Comparison of ENCODE assay signal across 12 mouse cellular contexts in genomic region chr2:157974604-157975501, GRCm38 (mm10). TPM values are rescaled to one million over a fixed set of nuclear protein-coding genes. Genes with fewer than 3 reads are reported as not detected.
DNase-seq lines count a peak whose midpoint lies in the region; ATAC-seq and TF ChIP-seq lines count a peak whose summit lies in the region.
"Had no signal": no experiment of that assay in that cellular context is flagged by ENCODE, and none has a peak within 500 bp of the region (broad histone marks: within the 10 kb centered on the region; RNA-seq: fewer than 3 reads in every experiment).

No protein-coding gene starts in this region.

- WGBS in lung, embryonic 14.5 days: 3% methylated on average over 23 of the region's 23 CpGs
- WGBS in lung, adult 2 months: 5% methylated on average over 23 of the region's 23 CpGs
- WGBS in hindbrain, embryonic 10.5 days: 3% methylated on average over 23 of the region's 23 CpGs
- WGBS in midbrain, embryonic 11.5 days: 3% methylated on average over 23 of the region's 23 CpGs

- H3K9ac ChIP-seq in lung, embryonic 14.5 days: no peak overlapping the region
- peak overlapping the region; percentile 40 for H3K9ac ChIP-seq in midbrain, embryonic 11.5 days (ENCODE audit: low read length)

- H3K4me2 ChIP-seq in lung, embryonic 14.5 days: 0 out of 2 replicates have a peak overlapping the region, but pooled peaks have one; percentile 8
- H3K4me2 ChIP-seq in midbrain, embryonic 11.5 days: peak overlapping the region; percentile 39

- ATAC-seq in lung, embryonic 14.5 days (ENCODE audit: insufficient read depth): no peak
- ATAC-seq in midbrain, embryonic 11.5 days (ENCODE audit: low FRiP score): peak; percentile 33; the same call in 1 of the 2 replicates
- ATAC-seq in monocyte, adult 5-6 weeks (replicated peaks; ENCODE audit: insufficient number of reproducible peaks, low FRiP score, low TSS enrichment, poor library complexity, severe bottlenecking): no peak
- ATAC-seq in megakaryocyte, adult 5-6 weeks (ENCODE audit: poor library complexity, severe bottlenecking): no peak
- ATAC-seq: inflammation-experienced regulatory T-cells, adult 6 months had no signal

- no peak for TF ChIP-seq POLR2A in lung, adult 2 months (IDR thresholded peaks at IDR 0.05; ENCODE audit: borderline replicate concordance, extremely low read depth, low read depth, low read length)

- H3K27me3 ChIP-seq in lung, embryonic 14.5 days (ENCODE audit: insufficient read depth, low read length): no peaks in the 10 kb centered on the region
- peaks cover 21% of the 10 kb centered on the region for H3K27me3 ChIP-seq in hindbrain, embryonic 10.5 days (ENCODE audit: insufficient read depth, poor library complexity, severe bottlenecking)
- H3K27me3 ChIP-seq in midbrain, embryonic 11.5 days (ENCODE audit: control insufficient read depth, insufficient read depth, low read length): no peaks in the 10 kb centered on the region

- H3K36me3 ChIP-seq in lung, embryonic 14.5 days (ENCODE audit: insufficient read depth): no peaks in the 10 kb centered on the region
- H3K36me3 ChIP-seq in hindbrain, embryonic 10.5 days: 0 out of 2 replicates have a peak, but pooled peaks cover under 1% of the 10 kb centered on the region
- H3K36me3 ChIP-seq in midbrain, embryonic 11.5 days (ENCODE audit: control insufficient read depth, insufficient read depth, low read length): no peaks in the 10 kb centered on the region

- H3K4me3 ChIP-seq in lung, embryonic 14.5 days (ENCODE audit: low read depth, low read length): no peak overlapping the region
- no peak overlapping the region for H3K4me3 ChIP-seq in lung, adult 2 months (replicated peaks; ENCODE audit: extremely low read depth, low read depth, low read length)
- H3K4me3 ChIP-seq in hindbrain, embryonic 10.5 days: peak overlapping the region; percentile 42
- H3K4me3 ChIP-seq in midbrain, embryonic 11.5 days (ENCODE audit: low read depth, low read length): peak overlapping the region; percentile 9; the same call in 1 of the 2 replicates

- intact Hi-C loops in gastrocnemius, postnatal 14 days (cut with DNase I; ENCODE audit: low total_unique reads): no loop called here

- H3K9me3 ChIP-seq in lung, embryonic 14.5 days (ENCODE audit: low read depth, low read length): no peaks in the 10 kb centered on the region
- no peaks in the 10 kb centered on the region for H3K9me3 ChIP-seq in hindbrain, embryonic 10.5 days
- H3K9me3 ChIP-seq in midbrain, embryonic 11.5 days (ENCODE audit: control insufficient read depth, low read length): no peaks in the 10 kb centered on the region

- no peak overlapping the region for H3K27ac ChIP-seq in lung, embryonic 14.5 days (ENCODE audit: low read depth)
- H3K27ac ChIP-seq in hindbrain, embryonic 10.5 days: peak overlapping the region; percentile 77
- H3K27ac ChIP-seq in midbrain, embryonic 11.5 days (ENCODE audit: low read depth, low read length): peak overlapping the region; percentile 25
- H3K27ac ChIP-seq: macrophage had no signal

- no peaks in the 10 kb centered on the region for H3K4me1 ChIP-seq in lung, embryonic 14.5 days (ENCODE audit: insufficient read depth)
- H3K4me1 ChIP-seq in lung, adult 2 months (ENCODE audit: control insufficient read depth, insufficient read depth, low read length): no peaks in the 10 kb centered on the region
- peaks cover 32% of the 10 kb centered on the region for H3K4me1 ChIP-seq in hindbrain, embryonic 10.5 days (replicated peaks)
- peaks cover 16% of the 10 kb centered on the region for H3K4me1 ChIP-seq in midbrain, embryonic 11.5 days (ENCODE audit: control insufficient read depth, insufficient read depth, low read length)

- no peak for TF ChIP-seq CTCF in lung, embryonic 14.5 days (IDR thresholded peaks at IDR 0.05; ENCODE audit: low read depth)
- no peak for TF ChIP-seq CTCF in lung, adult 2 months (IDR thresholded peaks at IDR 0.05; ENCODE audit: insufficient read depth, low read length)

- no peak for DNase-seq in lung, embryonic 14.5 days
- DNase-seq in lung, adult 2 months: no peak
- DNase-seq in hindbrain, embryonic 10.5 days (ENCODE audit: low spot score): peak; percentile 35
- peak; percentile 90 for DNase-seq in midbrain, embryonic 11.5 days (ENCODE audit: low spot score, missing footprints)
- DNase-seq in gastrocnemius, postnatal 14 days: no peak
- no peak for DNase-seq in right cerebral cortex, postnatal 14 days
- DNase-seq: adrenal gland, adult 2 months; cerebellum, postnatal 25 days had no signal

RNA-seq across cellular contexts. Expression of gene Tti1, which starts 53.4 kb away (rescaled TPM):
- 25.9 and 27.3 TPM in 2 replicates for polyA plus RNA-seq in lung, embryonic 14.5 days (2014; fragmentation: Nextera tagmentation; extraction: Ambion mirVana)
- polyA plus RNA-seq in lung, adult 2 months (2012; rRNA removed): 13.7 and 16.8 TPM in 2 replicates
- 36.5 and 39.7 TPM in 2 replicates for polyA plus RNA-seq in hindbrain, embryonic 10.5 days (2016; fragmentation: Nextera tagmentation; extraction: Ambion mirVana)
- 28.8 and 30.3 TPM in 2 replicates for polyA plus RNA-seq in midbrain, embryonic 11.5 days (2014; fragmentation: Nextera tagmentation; extraction: Ambion mirVana)
- 15.8 to 31.3 TPM (median 19.1 TPM) in 3 replicates for total RNA-seq in monocyte, adult 5-6 weeks (2017)
- total RNA-seq in gastrocnemius, postnatal 14 days (2021): 10 to 100 TPM; 13.0 to 14.6 TPM
- total RNA-seq in megakaryocyte, adult 5-6 weeks (2015): 11.7 and 22.2 TPM in 2 replicates
- 18.7 and 19.7 TPM in 2 replicates for total RNA-seq in megakaryocyte, adult 5-6 weeks (2017)

RNA-seq across cellular contexts. Expression of gene Rprd1b, which starts 53.4 kb away (rescaled TPM):
- 48.8 and 50.9 TPM in 2 replicates for polyA plus RNA-seq in lung, embryonic 14.5 days (2014; fragmentation: Nextera tagmentation; extraction: Ambion mirVana)
- 15.9 and 17.0 TPM in 2 replicates for polyA plus RNA-seq in lung, adult 2 months (2012; rRNA removed)
- polyA plus RNA-seq in hindbrain, embryonic 10.5 days (2016; fragmentation: Nextera tagmentation; extraction: Ambion mirVana): 55.7 and 56.8 TPM in 2 replicates
- 64.9 and 68.1 TPM in 2 replicates for polyA plus RNA-seq in midbrain, embryonic 11.5 days (2014; fragmentation: Nextera tagmentation; extraction: Ambion mirVana)
- 14.4 to 21.6 TPM (median 19.4 TPM) in 3 replicates for total RNA-seq in monocyte, adult 5-6 weeks (2017)
- 10 to 100 TPM; 24.8 to 28.9 TPM for total RNA-seq in gastrocnemius, postnatal 14 days (2021)
- 26.7 and 26.9 TPM in 2 replicates for total RNA-seq in megakaryocyte, adult 5-6 weeks (2015)
- 17.0 and 21.7 TPM in 2 replicates for total RNA-seq in megakaryocyte, adult 5-6 weeks (2017)

Comparison
In these comparisons a context has a peak if more than half of its experiments do, and no peak if none do; other contexts are left out.
1. DNase-seq: peak in hindbrain, embryonic 10.5 days (single experiment) and midbrain, embryonic 11.5 days (single experiment); none in lung, embryonic 14.5 days (single experiment), lung, adult 2 months (single experiment), gastrocnemius, postnatal 14 days (single experiment) and right cerebral cortex, postnatal 14 days (single experiment).
2. H3K4me3 ChIP-seq: peak in hindbrain, embryonic 10.5 days (single experiment) and midbrain, embryonic 11.5 days (single experiment); none in lung, embryonic 14.5 days (single experiment) and lung, adult 2 months (single experiment).